Mouse (Mus musculus): ENCODE results near the gene Smim12.

Gene Smim12

DNA sequence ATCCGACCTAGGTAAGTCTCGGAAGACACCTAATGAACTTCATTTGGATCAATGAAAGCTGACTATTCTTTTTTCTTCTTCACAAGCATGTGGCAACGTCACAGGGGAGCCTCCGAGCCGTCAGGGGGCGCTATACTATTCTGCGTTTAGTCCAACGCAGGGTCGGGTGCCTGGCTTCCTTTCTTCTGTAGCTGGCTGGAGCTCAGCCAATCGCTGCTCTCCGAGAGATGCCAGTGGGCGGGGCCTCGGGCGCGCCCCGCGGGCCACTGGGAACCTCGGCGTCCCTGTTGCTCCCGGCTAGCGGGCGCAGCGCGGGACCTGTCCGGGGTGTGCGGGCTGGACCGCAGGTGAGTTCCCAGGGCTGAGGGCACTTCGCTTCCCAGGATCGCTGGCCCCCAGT is at the start of gene Smim12:
Gene Smim12 (plus strand): TSS at position 233 of the 400 bp plus-strand sequence.
- DNase-seq: peak; percentile 99

DNA sequence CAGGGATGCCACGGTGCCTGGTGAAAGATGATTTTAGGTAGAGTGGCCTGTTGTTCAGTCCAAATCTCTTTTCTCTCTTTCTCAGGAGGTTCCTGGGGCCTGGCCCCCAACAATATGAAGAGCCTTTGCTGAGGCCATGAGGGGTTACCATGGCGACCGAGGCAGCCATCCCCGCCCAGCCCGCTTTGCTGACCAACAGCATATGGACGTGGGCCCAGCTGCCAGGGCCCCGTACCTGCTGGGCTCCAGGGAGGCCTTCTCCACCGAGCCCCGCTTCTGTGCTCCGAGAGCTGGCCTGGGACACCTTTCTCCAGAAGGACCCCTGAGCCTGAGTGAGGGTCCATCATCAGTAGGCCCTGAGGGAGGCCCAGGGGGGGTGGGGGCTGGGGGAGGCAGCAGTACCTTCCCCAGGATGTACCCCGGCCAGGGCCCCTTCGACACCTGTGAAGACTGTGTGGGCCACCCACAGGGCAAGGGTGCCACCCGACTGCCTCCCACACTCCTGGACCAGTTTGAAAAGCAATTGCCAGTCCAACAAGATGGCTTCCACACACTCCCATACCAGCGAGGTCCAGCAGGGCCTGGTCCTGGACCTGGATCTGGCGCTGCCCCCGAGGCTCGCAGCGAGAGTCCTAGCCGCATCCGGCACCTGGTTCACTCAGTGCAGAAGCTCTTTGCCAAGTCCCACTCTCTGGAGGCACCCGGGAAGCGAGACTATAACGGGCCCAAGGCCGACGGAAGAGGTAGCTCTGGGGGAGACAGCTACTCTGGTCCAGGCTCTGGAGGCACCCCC is 48.9 kb upstream of the Smim12 start:
- no peak for DNase-seq

DNA sequence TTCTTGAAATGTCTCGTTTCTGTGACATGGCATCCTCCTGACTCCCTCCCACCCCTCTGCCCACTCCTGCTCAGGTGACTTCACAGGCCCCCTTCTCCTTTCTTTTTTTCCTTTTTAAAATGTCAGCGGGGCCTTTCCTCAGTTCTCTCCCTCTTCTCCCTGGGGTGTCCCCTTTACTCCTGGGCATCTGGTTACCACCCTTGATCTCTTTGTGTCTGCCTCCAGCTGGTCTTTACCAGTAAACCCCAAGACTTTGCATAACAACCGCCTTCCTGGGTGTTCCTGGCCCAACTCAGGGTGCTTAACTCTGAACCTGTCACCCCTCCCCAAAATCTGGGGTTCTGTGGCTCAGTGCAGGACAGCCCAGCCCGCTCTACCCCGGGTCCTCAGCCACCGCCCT is 45.0 kb upstream of the Smim12 start:
- DNase-seq: no peak

DNA sequence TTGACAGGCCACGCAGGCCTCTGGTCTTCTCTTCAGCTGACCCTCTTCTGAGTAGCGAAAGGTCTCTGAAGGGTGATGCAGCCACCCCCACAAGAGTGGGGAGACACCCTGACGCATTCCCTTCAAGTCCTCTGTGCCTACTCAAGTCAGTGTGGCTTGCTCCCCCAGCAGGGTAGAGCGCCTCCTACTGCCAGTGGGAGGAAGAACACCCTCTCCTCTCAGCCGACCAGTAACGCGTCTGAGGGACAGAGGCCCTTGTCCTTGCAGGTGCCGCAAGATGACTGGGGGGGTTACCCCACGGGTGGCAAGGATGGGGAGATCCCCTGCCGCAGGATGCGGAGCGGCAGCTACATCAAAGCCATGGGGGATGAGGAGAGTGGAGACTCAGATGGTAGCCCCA is 44.2 kb upstream of the Smim12 start:
- DNase-seq: peak; percentile 15

DNA sequence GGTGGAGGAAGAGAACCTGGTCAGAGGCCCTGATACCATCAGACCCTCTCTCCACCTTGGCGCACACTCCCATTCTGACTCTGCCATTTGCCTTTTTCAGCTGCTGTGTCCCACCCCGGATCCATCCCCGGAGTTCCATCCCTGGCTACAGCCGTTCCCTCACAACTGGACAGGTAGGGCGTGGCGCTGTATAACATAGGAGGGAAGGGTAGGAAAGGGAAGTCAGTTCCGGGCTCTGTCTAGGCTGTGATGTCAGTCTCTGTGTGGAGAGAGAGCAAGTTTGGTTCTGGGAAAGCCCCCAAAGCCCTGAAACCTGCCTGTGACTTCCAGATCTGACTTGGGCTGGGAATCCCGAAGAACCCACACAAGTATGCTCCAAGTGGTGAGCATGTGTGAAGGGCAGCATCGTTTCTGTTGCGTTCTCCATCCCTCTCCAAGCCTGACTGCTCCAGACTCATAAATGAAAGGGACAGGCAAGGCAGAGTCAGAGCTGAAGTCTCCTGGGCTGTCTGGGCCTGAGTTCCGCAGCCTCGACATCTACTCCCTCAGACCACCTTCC is 43.3 kb upstream of the Smim12 start:
- no peak for DNase-seq

DNA sequence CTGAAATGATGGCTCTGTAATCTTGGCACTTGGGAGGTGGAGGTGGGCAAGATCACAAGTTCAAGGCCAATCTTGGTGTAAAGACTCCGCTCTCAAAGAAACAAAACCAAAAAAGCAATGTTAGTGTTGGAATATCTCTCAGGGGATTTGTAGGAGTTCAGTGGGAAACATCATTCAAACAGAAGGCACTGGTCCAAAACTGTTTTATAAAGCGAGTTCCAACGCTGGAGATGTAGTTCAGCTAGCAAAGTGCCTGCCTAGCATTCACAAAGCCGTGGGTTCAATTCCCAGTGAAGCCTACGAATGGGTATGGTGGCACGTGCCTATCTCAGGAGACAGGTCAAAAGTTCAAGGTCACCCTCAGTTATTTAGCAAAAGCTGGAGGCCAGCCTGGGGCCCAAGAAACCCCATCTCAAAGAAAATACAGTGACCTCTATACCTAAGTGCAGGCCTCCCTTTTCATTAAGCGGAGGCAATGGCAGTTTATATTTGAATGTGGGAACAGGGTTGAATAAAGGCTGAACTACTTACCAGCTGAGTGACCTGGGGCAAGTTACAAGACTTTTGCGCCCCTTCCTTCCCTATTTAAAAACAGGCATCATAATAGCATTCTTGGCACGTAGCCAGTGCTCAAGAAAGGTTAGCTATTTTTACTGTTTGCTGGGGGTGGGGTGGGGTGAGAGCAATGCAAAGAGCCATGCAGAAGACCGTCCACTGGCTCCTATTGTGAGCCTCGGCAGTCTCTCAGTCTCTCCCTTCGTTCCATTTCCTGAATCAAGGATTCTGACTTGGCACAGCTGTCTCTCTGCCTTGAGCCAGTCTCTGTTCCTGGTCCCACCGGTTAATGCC is 42.6 kb upstream of the Smim12 start:
- DNase-seq: no peak

DNA sequence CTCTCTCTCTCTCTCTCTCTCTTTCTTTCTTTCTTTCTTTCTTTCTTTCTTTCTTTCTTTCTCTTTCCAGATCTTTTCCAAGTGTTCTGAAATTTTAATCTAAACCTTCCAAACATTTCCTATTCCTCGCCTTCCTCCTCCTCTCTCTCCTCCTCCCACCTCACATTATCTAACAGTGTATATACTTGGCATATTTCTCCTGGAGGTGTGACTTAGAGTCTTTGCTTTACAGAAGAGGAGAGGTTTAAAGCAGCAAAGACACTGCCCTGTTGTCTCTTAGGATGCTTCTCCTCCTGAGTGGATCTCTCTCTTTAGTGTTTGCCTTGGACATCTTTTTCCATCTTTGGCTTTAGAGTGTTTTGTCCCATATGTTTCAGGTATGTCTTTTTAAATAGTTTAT is 40.5 kb upstream of the Smim12 start:
- DNase-seq: no peak

DNA sequence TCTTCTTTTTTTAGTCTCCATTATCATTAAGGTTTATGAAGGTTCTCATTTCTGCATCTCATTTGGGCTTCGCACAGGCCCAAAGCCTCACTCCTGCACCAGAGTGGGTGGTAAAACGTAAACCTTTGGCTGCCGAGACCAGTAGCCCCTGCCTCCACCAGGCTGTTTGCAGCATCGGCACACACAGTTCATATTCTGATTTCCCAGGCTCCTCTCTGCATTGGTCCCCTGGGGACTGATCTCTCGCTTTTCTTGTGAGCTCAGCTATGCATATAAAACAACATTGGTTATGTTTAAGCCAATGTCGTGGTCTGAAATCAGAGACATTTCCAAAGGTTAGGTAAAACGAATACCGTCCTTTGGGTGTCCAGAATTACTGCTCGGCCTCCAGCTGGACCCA is 32.3 kb upstream of the Smim12 start:
- no peak for DNase-seq

DNA sequence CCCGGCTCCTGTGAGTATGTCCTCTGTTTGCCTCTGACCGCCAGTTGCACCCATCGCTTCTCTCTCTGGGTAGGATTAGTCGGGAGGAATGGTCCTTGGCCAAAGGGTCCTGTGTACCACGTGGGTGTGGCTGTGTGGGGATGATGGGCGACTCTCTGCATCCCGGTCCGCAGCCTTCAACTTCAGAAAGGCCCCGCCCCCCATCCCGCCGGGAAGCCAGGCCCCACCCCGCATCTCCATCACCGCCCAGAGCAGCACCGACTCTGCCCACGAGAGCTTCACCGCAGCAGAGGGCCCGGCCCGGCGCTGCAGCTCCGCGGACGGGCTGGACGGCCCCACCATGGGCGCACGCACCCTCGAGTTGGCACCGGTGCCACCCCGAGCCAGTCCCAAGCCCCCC is 29.1 kb upstream of the Smim12 start:
- no peak for DNase-seq

DNA sequence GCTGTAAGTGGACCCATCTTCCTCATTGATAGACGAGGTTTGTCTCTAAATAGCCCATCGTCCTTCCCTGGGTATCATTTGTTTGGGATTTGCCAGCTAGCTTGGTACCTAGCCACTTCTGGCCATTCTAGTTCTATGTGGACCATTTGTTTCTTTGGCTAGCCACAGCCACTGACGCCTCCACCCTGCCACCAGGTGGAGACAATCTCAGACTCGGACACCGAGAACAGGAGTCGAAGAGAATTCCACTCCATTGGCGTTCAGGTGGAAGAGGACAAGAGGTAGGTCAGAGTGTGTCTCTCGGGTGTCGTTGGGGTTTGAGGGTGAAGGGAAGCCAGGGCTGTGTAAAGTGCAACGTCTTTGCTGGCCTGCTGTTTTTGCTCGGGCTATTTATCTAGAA is 28.5 kb upstream of the Smim12 start:
- no peak for DNase-seq

DNA sequence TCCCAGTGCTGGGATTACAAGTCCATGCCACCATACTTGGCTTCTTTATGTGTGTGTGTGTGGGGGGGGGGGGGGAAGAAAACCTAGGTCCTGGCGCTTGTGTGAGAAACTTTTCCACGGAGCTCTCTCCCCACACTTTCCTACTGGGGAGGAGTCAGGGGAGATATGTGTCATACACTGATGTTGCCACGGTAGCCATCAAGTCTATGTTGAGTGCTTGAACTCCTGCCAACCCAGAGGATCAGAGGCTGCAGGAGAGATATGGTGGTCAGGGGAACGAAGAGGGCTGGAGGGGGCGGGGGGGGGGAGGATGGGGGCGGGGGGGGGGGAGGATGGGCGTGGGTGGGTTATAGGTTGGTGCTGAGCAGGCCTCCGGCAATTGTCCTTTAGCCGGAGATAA is 27.8 kb upstream of the Smim12 start:
- no peak for DNase-seq

DNA sequence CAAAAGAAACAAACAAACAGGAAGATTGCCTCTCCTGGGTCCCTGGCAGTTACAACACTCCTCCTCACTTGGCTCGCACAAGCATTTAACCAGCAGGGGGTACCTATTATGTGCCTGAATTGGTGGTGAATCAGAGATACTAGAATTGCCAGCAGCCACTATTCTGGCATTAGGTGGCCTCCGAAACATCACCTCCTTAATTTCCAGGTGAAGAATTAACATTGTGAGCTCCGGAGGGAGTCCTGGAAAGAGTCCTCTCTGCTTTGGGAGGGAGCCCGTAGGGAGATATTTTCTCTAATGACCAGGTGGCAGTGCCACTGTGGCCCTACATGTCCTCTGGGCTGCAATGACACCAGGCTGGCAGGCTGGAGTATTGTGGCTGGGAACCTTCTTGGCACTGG is 27.3 kb upstream of the Smim12 start:
- no peak for DNase-seq

DNA sequence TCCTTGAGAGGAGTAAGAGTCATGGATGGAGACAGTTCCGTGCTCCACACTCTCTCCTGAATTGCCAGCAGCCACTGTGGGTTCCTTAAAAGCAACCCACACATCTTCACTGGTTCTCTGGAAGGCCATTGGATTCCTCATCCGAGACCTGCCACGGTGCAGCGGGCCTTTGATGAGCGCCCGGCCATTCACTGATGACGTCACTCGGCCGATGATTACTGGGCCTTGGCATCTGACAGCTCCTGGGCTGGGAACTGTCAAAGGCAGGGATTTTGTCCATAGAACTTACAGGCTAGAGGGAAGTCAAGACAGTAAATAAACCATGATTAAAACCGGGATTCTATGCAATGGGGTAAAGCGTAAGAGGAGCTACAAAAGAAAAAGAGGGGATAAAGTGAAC is 26.5 kb upstream of the Smim12 start:
- no peak for DNase-seq

DNA sequence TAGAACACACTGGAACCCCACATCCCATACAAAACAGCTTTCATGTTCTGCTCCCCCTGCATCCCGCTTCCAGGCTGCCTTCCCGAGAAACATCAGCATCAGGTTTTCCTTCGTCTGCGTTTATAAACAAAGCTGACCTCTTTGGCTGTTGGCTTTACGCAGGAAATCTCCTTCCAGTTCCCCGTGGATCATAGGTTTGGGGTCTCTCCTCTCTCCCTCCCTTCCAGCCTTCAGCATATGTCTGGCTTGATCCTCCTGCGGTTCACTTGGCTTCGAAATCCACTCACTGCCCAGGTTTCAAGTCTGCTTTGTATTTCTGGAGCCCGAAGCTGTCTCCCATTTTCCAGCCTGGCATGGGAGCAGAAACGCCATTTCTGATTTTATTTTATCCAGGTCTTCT is 20.3 kb upstream of the Smim12 start:
- DNase-seq: no peak

DNA sequence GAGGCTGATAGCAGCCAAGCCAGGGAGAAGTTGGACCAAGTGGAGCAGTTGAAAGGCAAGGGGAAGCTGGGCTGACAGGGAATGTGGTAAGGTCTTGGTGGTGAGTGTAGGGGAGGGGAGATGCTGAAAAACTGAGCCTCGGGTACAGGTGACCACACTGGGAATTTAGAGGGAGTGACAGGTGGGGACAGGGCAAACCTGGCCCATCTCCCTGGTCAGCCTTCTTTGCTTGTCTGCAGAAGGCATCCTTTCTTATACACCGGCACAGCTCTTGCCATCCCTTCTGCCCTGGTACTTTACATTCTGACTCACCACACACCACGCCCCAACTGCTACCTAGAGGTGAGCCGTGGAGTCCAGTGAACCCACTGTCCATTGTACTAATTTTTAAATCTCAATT is 19.8 kb upstream of the Smim12 start:
- DNase-seq: no peak

DNA sequence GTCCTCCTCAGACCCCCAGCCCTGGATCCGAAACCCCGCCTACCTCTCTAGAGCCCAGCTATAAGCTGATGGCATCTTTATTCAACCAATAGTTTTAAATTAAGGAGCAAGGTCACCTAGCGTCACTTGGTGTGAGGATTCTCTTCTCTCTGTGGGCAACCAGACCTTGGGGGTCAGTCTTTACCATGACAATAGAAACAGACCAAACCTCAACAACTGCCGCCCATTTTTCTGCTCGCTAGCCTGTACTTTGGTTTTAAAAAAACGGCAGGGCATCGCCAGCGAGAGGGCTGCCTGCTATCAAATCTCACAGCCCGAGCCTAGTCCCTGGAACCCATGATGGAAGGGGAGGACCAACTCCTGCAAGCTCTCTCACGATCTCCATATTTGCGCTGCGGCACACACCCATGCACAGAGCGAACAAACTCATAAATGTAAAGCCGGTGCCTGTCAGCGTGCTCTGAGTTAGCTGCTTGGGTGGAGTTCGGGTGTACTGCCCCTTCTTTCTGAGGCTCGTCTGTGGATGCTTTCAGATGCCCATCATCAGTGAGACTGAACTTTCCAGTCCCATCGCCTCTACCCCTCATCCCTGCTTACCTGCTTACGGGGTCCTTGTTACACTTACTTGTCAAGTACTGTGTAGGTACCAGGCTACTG is 19.0 kb upstream of the Smim12 start:
- DNase-seq: no peak

DNA sequence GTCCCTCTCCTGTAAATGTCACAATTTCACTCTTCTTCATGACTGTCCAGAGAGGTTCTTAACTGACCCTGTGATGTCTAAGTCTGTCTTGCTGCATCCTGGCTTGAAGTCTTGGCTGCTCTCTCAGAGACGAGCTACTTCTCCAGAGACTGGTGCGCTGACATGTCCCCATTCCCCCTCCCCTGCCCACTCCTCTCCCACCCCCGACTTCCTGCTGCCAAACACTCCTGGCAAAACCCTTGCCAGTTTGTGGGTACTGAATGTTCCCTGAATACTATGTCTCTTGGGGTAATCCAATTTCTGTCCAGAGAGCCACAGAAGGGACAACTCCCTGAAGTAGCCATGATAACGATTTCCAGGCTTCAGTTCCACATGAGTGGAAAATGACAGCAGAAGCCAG is 17.5 kb upstream of the Smim12 start:
- DNase-seq: no peak

DNA sequence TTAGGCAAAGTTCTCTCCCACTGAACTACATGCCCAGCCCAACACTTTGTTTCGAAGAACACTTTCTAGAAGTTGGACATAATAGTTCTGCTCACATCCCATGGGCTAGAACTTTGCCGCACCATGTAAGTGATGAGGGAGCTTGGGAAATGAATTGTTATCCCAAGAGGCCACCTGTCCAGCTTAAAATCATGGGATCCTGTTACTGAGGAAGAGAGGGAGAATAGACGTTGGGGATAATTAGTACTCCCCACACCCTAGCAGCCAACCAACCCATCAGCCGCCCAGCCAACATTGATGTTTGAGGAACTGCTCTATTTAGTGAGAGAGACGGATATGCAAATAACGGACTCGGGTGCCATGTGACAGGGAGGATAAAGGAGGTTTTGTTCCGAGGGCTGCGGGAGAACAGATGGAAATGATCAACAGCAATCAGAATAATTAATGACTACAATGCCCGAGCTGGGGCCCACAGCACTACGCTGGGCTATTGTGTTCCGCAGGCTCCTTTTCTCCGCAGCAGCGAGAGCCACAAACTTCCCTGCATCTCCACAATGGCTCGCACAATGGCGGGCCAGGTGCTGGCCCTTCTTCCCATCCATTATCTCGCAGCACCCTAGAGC is 16.4 kb upstream of the Smim12 start:
- DNase-seq: no peak

DNA sequence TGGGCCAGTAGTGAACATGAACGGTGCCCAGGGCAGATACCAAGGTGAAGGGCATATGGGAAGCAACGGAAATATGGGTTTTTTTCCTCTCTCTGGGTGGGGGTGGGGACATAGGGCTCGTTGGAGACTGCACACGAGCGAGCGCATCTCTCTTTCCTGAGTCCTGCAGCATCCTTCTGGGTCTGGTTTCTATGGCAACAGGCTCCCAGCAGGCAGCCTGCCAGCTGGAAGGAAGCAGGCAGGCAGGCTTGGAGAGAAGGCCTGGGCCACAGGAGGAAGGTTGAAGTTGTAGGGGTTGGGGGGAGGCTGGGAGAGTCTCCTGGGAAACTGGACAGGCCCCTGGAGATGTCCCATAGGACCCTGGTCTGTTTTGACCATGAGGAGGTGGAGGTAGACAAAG is 11.6 kb upstream of the Smim12 start:
- DNase-seq: no peak

DNA sequence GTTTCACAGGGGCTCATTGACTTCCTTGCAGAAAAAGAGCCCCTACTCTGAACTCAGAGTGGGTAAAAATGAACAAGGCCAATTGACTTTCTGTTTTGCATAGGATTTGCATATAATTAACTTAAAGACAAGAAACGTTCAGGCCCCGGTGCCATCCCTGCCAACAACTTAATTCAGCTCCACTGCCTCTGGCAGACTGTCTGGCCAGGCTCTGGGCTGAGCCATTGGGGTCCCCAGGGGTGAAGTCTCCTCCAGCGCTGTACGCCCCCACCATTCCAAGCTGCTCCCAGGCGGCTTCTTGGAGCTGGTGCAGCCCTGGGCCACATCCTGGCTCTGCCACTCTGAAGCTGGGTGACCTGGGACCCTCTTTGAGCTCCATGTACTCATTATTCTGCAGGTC is 11.0 kb upstream of the Smim12 start:
- DNase-seq: no peak

DNA sequence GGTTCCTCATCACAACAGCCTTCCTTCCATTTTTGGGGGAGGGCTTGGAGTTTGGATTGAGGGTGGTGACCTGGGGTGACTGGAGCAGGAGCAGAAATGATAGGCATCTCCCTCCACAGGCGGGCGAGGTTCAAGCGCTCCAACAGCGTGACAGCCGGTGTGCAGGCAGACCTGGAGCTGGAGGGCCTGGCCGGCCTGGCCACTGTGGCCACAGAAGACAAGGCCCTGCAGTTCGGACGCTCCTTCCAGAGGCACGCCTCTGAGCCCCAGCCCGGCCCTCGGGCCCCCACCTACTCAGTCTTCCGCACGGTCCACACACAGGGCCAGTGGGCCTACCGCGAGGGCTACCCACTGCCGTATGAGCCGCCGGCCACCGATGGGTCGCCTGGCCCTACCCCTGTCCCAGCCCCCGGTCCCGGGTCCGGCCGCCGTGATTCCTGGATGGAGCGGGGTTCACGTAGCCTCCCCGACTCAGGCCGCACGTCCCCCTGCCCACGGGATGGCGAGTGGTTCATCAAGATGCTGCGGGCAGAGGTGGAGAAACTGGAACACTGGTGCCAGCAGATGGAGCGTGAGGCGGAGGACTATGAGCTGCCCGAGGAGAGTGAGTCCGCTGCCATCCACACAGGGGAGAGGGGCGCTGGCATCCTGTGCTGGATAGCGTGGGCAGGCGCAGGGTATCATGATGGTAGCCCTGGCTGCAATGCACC is 10.0 kb upstream of the Smim12 start:
- no peak for DNase-seq

DNA sequence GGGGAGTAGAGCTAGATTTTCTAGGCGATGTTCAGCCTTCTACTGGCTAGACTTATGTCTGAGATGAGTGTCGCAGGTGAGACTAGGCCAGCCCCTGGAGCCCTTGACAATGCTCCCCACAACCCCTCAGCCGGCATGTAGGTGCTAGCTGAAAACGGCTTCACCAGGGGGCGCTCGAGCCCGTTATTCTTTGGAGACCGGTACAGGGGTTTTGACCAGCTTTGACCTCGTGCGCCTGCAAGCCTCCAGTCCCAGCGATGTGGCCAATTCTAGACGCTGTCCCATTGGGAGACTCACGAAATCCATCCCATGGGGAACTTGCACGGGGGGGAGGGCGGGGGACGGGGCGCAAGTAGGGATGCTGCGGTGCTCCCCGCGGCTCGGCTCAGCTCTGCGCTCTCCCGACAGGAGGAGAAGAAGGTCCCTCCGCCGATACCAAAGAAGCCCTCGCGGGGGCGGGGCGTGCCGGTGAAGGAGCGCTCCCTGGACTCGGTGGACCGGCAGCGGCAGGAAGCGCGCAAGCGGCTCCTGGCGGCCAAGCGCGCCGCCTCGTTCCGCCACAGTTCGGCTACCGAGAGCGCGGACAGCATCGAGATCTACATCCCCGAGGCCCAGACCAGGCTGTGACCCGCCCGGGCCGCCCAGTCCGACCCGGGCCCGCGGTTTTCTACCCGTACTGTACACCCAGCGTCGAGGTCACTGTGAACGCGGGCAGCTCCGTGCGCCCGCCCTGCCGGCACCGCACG is 7.7 kb upstream of the Smim12 start:
- peak; percentile 92 for DNase-seq

All from thymus, postnatal 14 days (tissue).